In the genomic region with DNA sequence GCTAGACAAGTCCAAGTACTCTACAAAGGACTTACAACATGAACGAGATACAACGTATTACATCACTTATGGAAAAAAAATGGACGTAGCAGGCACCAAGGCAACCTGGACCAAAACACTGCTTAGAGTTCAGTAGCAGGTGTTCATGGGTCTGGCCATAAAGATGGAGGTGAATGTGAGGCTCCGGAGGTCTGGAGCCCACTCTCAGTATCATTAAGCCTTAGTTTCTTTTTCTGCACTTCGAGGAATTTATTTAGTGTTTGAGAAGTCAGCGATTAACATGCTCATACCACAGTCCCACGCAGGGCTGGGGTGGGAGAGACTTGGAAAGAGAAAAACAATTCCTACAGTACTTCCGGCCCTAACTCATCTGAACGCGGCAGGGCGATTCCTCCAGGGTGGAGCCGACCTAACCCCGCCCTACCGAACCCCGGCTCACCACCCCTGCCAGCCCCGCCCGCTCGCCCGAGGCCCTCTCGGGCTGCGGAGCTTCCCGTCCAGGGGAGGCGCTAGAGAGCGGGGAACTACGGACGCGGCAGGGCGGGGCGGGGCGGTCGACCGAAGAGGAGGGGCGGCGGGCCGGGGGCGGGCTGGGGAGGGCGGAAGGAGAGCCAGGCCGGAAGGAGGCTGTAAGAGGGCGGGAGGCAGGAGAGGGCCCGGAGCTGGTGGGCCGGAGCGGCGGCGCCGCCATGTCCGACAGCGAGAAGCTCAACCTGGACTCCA, we compare ENCODE assay signal across 8 mouse cellular contexts. TPM values are rescaled to one million over a fixed set of nuclear protein-coding genes. Genes with fewer than 3 reads are reported as not detected.
DNase-seq lines count a peak whose midpoint lies in the region; ATAC-seq and TF ChIP-seq lines count a peak whose summit lies in the region.

Gene Ppp1ca (plus strand): TSS at position 538 of the 723 bp plus-strand sequence.

- H3K4me3 ChIP-seq in heart, embryonic 12.5 days = peak within 1 kb of the TSS; percentile 74
- peak within 1 kb of the TSS; percentile 94 for H3K4me3 ChIP-seq in kidney, postnatal 0 days (replicated peaks; ENCODE audit: low read depth, low read length)
- peak within 1 kb of the TSS; percentile 93 for H3K4me3 ChIP-seq in liver, embryonic 12.5 days
- H3K4me3 ChIP-seq in stomach, embryonic 15.5 days (replicated peaks) = peak within 1 kb of the TSS; percentile 93

- H3K27me3 ChIP-seq in heart, embryonic 12.5 days (replicated peaks) = no peaks in the 10 kb centered on the region
- no peaks in the 10 kb centered on the region for H3K27me3 ChIP-seq in kidney, postnatal 0 days (ENCODE audit: insufficient read depth, low read length)
- H3K27me3 ChIP-seq in liver, embryonic 12.5 days (replicated peaks) = no peaks in the 10 kb centered on the region
- H3K27me3 ChIP-seq in stomach, embryonic 15.5 days (replicated peaks) = no peaks in the 10 kb centered on the region

- H3K9me3 ChIP-seq in heart, embryonic 12.5 days (replicated peaks) = no peaks in the 10 kb centered on the region
- no peaks in the 10 kb centered on the region for H3K9me3 ChIP-seq in kidney, postnatal 0 days (replicated peaks; ENCODE audit: low read length)
- H3K9me3 ChIP-seq in liver, embryonic 12.5 days (replicated peaks) = no peaks in the 10 kb centered on the region
- H3K9me3 ChIP-seq in stomach, embryonic 15.5 days = no peaks in the 10 kb centered on the region

- peak; percentile 82 for TF ChIP-seq CTCF in kidney, postnatal 0 days (IDR thresholded peaks at IDR 0.05; ENCODE audit: low read depth)

- peak; percentile 91 for ATAC-seq in erythroid progenitor cell, adult 5-6 weeks (replicated peaks; ENCODE audit: low FRiP score, poor library complexity, severe bottlenecking)
- ATAC-seq in heart, embryonic 12.5 days (ENCODE audit: insufficient number of reproducible peaks, low FRiP score) = peak; percentile 93
- ATAC-seq in kidney, postnatal 0 days (replicated peaks; ENCODE audit: low FRiP score, low read depth) = peak; percentile 92
- ATAC-seq in liver, embryonic 12.5 days = peak; percentile 93
- ATAC-seq in stomach, embryonic 15.5 days (ENCODE audit: insufficient read depth, low FRiP score, low read depth) = peak; percentile 92

- peak within 1 kb of the TSS; percentile 92 for H3K9ac ChIP-seq in heart, embryonic 12.5 days
- H3K9ac ChIP-seq in kidney, postnatal 0 days (ENCODE audit: low read depth, low read length) = peak within 1 kb of the TSS; percentile 99
- peak within 1 kb of the TSS; percentile 97 for H3K9ac ChIP-seq in liver, embryonic 12.5 days
- H3K9ac ChIP-seq in stomach, embryonic 15.5 days = peak within 1 kb of the TSS; percentile 99

- H3K4me1 ChIP-seq in heart, embryonic 12.5 days (replicated peaks) = peaks cover 53% of the 10 kb centered on the region
- H3K4me1 ChIP-seq in kidney, postnatal 0 days (replicated peaks; ENCODE audit: insufficient read depth, low read length) = peaks cover 21% of the 10 kb centered on the region
- H3K4me1 ChIP-seq in liver, embryonic 12.5 days = peaks cover 56% of the 10 kb centered on the region
- peaks cover 22% of the 10 kb centered on the region for H3K4me1 ChIP-seq in stomach, embryonic 15.5 days

- peak within 1 kb of the TSS; percentile 88 for H3K27ac ChIP-seq in heart, embryonic 12.5 days (ENCODE audit: poor library complexity, severe bottlenecking)
- peak within 1 kb of the TSS; percentile 98 for H3K27ac ChIP-seq in kidney, postnatal 0 days
- peak within 1 kb of the TSS; percentile 91 for H3K27ac ChIP-seq in liver, embryonic 12.5 days
- H3K27ac ChIP-seq in stomach, embryonic 15.5 days = peak within 1 kb of the TSS; percentile 96

- H3K4me2 ChIP-seq in heart, embryonic 12.5 days = peak within 1 kb of the TSS; percentile 86
- H3K4me2 ChIP-seq in kidney, postnatal 0 days (ENCODE audit: low read length) = peak within 1 kb of the TSS; percentile 83
- H3K4me2 ChIP-seq in liver, embryonic 12.5 days = peak within 1 kb of the TSS; percentile 89
- H3K4me2 ChIP-seq in stomach, embryonic 15.5 days = peak within 1 kb of the TSS; percentile 88

- peak; percentile 97 for DNase-seq in CD4-positive helper T cell, adult 2 months (ENCODE audit: low read depth, low spot score)
- peak; percentile 71 for DNase-seq in brain, embryonic 18.5 days (ENCODE audit: low read depth, low spot score)
- peak; percentile 98 for DNase-seq in kidney, postnatal 0 days (ENCODE audit: low spot score)
- peak; percentile 91 to 96 for DNase-seq in natural killer cell, adult 2 months (ENCODE audit: low spot score in 2 of 2)

- WGBS in heart, embryonic 12.5 days = 6% methylated on average over 36 of the region's 47 CpGs
- WGBS in kidney, postnatal 0 days = 3% methylated on average over 46 of the region's 47 CpGs
- 6% methylated on average over 39 of the region's 47 CpGs for WGBS in liver, embryonic 12.5 days (ENCODE audit: insufficient replicate concordance)
- WGBS in stomach, embryonic 15.5 days = 4% methylated on average over 40 of the region's 47 CpGs

- peaks cover 36% of the 10 kb centered on the region for H3K36me3 ChIP-seq in heart, embryonic 12.5 days
- peaks cover 24% of the 10 kb centered on the region for H3K36me3 ChIP-seq in kidney, postnatal 0 days (ENCODE audit: insufficient read depth, low read length)
- H3K36me3 ChIP-seq in liver, embryonic 12.5 days = peaks cover 38% of the 10 kb centered on the region
- peaks cover 29% of the 10 kb centered on the region for H3K36me3 ChIP-seq in stomach, embryonic 15.5 days

RNA-seq across cellular contexts. Expression of gene Ppp1ca, which starts in this region (rescaled TPM):
- 181 and 188 TPM in 2 replicates for total RNA-seq in erythroid progenitor cell, adult 5-6 weeks (2015; ENCODE audit: low replicate concordance)
- 185 and 268 TPM in 2 replicates for total RNA-seq in erythroid progenitor cell, adult 5-6 weeks (2017; ENCODE audit: low replicate concordance)
- 627 and 649 TPM in 2 replicates for polyA plus RNA-seq in heart, embryonic 12.5 days (2016; fragmentation: Nextera tagmentation; extraction: Ambion mirVana)
- polyA plus RNA-seq in kidney, postnatal 0 days (2015; fragmentation: Nextera tagmentation; extraction: Ambion mirVana) = 804 and 864 TPM in 2 replicates
- polyA plus RNA-seq in liver, embryonic 12.5 days (2016; fragmentation: Nextera tagmentation; extraction: Ambion mirVana) = 572 and 577 TPM in 2 replicates
- 745 and 766 TPM in 2 replicates for polyA plus RNA-seq in stomach, embryonic 15.5 days (2015; fragmentation: Nextera tagmentation; extraction: Ambion mirVana)

Comparison
In these comparisons a context has a peak if more than half of its experiments do, and no peak if none do; other contexts are left out.
1. Peak in every context shown above with its lines: DNase-seq, ATAC-seq, H3K4me3 ChIP-seq and H3K27ac ChIP-seq.